Mouse (Mus musculus): ENCODE measurements around the gene Slc39a11.

Gene Slc39a11

GRCm38 (mm10) chr11:113510969-113511625, 138.8 kb downstream of the Slc39a11 start:
- no peak for DNase-seq (ENCODE audit: extremely low read depth, low read depth)

DNA sequence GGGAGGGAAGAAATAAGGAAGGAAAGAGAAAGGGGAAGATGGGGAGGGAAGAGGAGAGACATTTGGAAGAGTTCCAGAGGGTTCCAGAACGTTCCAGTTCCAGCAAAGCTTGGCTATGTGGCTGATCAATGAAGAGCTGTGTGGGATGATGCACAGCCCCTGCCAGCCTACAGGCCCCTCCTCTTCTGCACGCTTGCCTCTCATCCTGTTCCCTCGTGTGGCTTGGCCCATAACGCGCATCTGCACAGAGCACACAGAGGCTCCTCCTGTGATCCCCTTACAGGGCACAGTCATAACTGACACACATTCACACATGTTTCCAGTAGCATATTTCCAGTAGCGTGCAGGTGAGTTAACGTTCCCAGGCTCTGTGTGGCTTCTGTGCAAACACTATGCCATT, 139.6 kb downstream of the Slc39a11 start:
- no peak for DNase-seq (ENCODE audit: extremely low read depth, low read depth)

- DNase-seq (ENCODE audit: extremely low read depth, low read depth), result no peak
Observed at GRCm38 (mm10) chr11:113507716-113508480, 142.0 kb downstream of the Slc39a11 start.

DNA sequence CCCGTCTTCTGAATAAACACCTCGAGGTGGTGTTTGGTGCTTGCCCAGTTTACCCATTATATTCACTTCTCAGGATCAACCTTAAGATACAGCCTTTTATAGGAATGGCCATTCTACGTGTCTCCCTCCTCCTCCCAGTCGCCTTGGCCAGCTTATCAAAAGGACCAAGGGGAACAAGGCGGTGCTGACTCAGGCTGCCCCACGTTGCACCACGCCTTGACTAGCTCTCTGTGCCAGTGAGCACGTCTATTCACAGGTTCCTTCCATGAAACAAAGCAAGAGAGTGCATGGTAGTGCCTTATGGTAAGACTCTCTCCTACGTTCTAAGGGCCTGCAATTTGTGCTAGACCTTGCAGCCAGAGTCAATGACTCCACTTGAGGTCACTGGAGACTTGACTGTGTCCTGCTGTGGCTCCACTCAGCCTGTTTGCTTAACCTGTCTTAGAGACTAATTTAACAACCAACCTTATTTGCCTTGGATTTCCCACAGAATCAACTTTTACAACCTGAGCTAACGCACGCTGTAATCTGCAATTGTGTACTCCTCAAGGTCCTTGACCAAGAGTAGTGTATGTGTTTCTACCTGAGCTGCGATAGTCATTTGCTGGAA, 144.2 kb downstream of the Slc39a11 start:
- DNase-seq (ENCODE audit: extremely low read depth, low read depth), result no peak

DNA sequence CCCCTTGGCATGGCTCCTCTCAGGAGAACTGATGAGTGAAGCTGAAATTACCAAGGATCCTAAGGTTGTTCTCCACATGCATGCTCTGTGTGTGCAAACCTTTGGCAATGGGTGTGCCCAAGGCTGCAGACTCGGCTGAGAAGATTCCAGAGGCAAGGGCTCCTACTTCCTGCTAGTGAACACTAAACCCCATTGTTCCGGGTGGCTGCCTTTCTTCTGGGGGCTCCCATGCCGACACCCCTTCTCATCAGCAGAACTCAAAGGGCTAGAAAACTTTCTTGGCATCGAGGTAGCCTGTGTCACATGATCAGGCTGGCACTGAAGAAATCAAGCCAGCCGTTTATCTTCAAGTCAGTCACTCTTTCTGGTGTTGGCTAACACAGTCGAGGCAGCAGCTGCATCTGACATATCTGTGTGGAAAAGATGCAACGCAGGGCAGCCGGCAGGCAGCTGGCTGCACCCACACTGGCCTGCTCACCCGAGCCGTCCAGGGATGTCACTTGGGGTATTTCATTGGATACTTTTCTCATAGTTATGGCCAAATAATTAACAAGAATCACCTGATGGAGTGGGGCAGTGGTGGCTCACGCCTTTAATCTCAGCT, 145.3 kb downstream of the Slc39a11 start:
- no peak for DNase-seq (ENCODE audit: extremely low read depth, low read depth)

DNA sequence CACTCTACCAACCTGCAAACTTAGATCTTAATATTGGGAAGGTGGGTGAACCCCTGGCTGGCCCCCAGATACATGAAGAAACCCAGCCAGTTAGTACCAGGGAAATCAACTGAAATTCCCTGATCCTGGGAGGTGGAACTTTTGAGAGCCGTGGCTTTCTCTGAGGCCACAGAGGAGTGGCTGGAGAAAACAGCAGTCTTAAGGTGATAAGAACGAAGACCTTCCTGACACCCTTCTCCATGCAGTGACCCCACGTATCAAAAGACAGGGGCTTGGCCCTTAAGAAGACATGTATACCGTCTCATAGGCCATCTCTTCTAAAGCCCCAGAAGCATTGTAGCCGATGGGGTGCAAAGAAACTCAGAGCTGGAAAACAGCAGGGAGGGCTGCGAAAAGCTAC, 146.9 kb downstream of the Slc39a11 start:
- DNase-seq (ENCODE audit: extremely low read depth, low read depth), result no peak

DNA sequence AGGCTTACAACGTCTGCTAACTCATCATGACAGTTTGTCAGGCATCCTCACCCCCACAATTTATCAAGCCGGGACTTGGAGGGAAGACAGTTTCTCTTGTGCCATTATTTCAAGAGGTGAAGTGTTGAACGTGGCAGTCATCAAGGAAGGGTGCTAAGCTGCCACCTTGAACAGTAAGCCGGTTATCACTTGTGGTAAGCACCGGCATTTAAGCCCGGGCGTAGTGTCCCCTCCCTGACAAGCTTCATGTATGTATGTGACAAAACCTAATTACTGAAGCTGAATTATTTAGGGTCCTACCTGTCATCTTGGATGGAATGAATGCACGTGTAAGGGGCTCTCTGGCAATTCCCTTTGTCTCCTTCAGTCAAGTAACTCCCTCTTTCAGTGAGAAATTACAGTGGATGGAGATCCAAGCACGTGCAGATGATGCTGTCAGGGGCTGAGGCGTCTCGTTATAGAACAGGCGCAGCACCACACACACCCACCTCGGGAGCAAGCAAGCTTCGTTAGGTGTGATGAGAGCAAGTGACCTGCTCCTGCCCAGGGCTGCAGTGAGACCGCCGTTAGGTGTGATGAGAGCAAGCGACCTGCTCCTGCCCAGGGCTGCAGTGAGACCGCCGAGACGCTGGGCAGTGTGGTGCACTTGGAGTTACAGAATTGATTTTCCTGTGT, 149.1 kb downstream of the Slc39a11 start:
- no peak for DNase-seq (ENCODE audit: extremely low read depth, low read depth)

GRCm38 (mm10) chr11:113498889-113499288, 151.0 kb downstream of the Slc39a11 start:
- no peak for DNase-seq (ENCODE audit: extremely low read depth, low read depth)

DNA sequence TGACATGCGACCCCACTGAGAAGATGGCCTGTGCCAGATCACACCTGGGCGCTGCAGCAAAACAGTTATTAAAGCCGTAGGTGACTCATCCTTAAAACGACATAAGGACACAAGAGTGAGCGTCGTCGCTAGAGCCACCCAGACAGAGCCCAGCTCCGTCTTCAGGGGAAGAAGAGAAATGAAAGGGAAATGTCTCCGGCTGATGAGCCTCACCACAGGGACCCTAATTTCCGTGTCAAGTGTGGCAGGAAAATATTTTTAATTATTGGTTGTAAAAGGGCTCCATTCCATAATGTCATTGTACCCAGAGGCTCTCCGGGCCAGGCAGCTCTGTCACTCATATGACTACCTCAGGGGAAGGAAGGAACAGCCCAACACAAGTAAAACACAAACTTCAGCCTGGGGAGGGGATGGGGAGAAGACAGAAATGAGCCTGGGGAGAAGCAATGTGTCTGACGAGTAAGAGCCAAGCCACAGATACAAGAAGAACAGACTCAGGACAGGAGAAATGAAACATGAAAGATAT, 155.8 kb downstream of the Slc39a11 start:
- no peak for DNase-seq (ENCODE audit: extremely low read depth, low read depth)

DNA sequence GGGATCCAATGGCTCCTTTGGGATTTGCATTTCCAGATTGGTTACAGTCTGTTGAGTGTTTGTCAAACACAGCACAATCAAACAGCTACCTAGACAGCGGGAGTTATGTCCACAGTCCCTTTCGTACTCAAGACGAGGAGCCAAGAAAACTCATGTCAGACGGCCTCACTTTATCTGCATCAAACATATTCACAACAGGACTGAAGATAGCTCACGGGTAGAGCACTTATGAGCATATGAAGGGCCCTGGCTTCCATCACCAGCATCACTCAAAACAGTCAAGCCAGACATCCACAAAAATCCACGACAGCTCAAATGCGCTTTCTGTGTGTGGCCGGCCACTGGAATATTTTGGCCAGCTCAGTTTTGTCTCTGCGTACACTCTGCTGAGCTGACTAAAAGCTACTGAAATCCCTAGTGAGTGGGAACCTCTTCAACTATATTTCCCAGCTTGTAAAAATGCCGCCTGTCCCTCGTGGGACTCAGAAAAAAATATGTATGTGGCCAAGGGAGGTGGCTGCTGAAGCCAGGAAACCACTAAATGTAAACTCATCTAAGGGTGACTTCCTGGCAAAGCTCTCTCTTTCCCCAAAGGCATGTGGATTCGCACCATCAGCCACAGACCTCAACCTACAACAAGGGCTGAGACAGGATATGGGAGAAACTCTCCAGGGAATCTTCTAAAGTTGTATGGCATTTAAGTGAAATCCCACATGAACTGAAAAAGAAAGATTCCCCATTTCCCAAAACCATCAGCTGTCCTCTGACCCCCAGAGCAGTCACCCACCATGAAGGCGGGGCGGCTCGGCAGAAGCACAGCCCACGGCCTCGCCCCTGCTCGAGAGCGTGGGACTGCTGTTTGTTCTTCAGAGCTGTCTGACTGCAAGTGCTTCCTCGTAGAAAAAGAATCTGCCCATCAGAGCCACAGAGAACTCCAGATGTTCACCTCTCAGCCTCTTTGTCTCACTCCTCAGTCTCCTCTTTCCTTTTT, 159.1 kb downstream of the Slc39a11 start:
- DNase-seq (ENCODE audit: extremely low read depth, low read depth), result no peak

DNA sequence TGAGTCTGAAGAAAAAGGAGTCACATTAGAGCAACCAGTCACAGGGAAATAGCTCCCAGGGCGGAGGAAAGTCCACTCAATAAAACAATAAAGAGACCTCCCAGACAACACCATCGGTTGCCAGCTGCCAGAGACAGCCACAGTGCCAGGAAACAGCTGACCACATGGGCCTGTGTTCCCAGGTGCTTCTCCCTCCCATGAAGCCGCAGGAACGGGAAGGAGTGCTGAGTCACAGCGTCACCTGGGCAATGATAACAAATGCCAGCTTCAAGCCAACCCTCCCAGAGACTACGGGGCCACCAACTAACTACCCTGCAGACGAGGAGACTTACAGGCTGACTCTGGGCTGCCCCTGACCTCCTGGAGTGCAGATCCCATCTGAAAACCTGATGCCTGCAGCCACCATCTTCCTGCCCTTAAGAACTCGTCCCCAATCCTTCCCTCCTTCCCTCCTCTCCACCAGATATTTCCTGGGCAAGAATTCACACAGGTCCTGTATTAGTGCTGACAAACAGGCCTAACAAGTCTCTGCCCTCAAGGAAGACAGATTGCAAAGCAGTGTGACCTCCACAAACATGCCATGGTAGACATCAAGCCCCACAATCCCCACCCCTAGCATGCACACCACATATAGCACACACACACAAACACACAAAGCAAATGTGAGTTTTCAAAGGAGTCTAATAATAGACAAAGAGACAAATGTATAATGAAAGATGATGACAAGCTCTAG, 162.1 kb downstream of the Slc39a11 start:
- DNase-seq (ENCODE audit: extremely low read depth, low read depth), result peak; percentile 6

DNA sequence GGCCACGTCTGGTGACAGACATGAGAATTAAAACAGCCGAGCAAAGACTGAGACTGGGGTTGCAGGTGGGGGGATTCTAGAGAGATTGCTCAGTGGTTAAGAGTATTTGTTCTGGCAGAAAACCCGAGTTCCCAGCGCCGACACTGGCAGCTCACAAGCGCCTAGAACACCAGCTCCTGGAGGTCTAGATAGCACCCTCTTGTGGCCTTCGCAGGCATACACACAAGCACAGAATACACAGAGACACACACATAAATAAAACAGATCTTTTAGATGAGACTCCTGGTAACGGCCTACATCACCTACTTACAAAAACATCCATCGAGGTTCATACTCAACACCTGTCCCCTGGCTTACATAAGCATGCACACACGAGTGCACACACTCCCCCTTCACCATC, 165.8 kb downstream of the Slc39a11 start:
- DNase-seq (ENCODE audit: extremely low read depth, low read depth), result no peak

- DNase-seq (ENCODE audit: extremely low read depth, low read depth), result no peak
Observed at GRCm38 (mm10) chr11:113477550-113477949, 172.3 kb downstream of the Slc39a11 start.

DNA sequence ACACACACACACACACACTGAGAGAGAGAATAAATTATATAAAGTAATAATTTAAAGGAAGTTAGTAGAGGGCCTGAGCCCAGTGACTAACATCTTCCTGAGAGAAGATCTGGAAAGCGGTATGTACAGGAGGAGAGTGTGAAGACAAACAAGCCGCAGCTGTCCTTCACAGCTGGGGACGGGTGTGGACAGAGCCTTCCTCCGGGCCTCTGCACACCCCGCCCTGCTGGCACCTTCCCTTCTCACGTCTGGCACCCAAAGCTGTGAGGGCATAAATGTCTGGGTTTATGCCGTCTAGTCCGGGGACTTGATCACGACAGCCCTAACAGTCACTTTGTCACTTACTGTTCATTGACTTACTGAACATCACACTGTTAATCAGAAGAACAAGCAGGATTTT, 173.2 kb downstream of the Slc39a11 start:
- DNase-seq (ENCODE audit: extremely low read depth, low read depth), result no peak

- DNase-seq (ENCODE audit: extremely low read depth, low read depth), result no peak
Observed at GRCm38 (mm10) chr11:113475491-113475890, 174.4 kb downstream of the Slc39a11 start.

- DNase-seq (ENCODE audit: extremely low read depth, low read depth), result no peak
Observed at GRCm38 (mm10) chr11:113473998-113474534, 175.8 kb downstream of the Slc39a11 start.

DNA sequence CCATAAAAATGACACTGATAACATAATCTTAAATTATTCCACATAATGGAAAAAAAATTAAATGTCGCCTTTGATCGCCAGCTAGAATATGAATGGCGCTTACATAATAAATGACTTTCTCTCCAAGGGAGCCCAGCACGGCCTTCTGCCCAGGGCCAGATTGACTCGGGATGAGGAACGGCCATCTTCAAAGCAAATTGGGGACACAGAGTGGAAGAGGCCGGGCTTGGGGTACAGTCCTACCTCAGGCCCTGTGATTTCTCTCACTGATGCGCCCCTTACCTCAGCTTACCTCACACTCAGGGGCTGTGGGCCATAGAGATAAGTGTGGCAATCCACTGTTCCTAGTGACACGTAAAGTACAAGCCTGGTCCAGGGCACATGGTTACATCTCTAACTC, 177.9 kb downstream of the Slc39a11 start:
- DNase-seq (ENCODE audit: extremely low read depth, low read depth), result no peak

DNA sequence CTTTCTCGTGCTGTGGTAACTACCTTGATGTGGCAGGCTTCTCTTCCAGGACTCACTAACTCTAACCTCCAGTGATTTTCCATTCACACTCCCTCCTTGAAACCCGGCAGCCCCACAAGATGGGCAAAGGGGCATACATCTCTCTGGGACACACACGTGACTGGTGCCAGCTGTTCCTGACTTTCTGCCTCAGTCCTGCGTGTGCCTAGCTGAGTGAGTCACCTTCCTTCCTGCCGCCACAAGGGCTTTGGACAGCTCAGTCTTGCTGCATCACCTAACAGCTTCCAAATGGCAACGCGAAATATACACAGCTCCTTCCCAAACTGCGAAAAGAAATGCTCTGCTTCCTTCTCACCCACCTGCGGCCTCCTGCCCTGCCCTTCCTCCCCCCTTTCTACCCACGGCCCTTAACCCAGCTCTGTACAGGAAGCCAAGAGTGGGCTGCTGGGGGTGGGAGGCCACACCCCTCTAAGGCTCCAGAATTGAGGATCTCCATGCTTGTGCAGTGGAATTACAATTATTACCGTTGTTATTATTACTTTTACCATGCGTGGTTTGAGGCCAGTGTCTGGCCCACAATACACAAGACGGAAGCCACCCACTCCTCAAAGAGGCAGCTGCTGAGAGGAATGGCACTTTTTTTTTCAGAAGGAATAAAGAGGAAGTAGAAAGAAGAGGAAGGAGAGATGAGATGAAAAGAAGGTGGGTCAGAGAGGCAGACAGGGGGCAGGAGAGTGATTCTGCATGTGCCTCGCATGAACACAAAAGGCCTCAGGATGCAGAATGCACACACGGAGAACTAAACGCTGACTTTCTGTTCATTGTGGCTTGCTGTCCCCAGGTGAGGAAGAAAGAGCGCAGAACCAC, 179.7 kb downstream of the Slc39a11 start:
- peak; percentile 16 for DNase-seq (ENCODE audit: extremely low read depth, low read depth)
